Mouse (Mus musculus) hindbrain, embryonic 15.5 days (tissue): ENCODE measurements at regions not wholly inside any gene's neighbourhood (a gene's known extent, or its start where the extent isn't known, plus 50 kb on each side); places are given as distances from the start of the nearest gene placed in this dataset.
"Not testable (repeated sequence)": the region's sequence is repeated elsewhere in the genome, so short reads cannot be mapped to it uniquely, and the experiment has no call there.

Experiments used
- ATAC-seq: fragments of 200-750 bp; cut with Nextera tagmentation; 2 replicates; pipeline ENCODE4 v1.8.0; 2017; ENCODE audit warnings: low read depth, moderate number of reproducible peaks, moderate TSS enrichment; ENCODE audit not compliant: low FRiP score
- H3K27ac ChIP-seq: fragments of 300-500 bp; sonication (generic); replicated peaks from 2 replicates; pipeline ENCODE4 v1.5.1; 2015; ENCODE audit warnings: mild to moderate bottlenecking, inconsistent platforms
- H3K27me3 ChIP-seq: fragments of 300-500 bp; sonication (generic); 2 replicates; pipeline ENCODE4 v1.6.1; 2015; ENCODE audit warnings: control low read depth, inconsistent platforms
- H3K36me3 ChIP-seq: fragments of 300-500 bp; sonication (generic); 2 replicates; pipeline ENCODE4 v1.6.1; 2015; ENCODE audit warnings: control low read depth, inconsistent platforms
- H3K4me1 ChIP-seq: fragments of 300-500 bp; sonication (generic); replicated peaks from 2 replicates; pipeline ENCODE4 v1.6.1; 2015; ENCODE audit warnings: control low read depth, inconsistent platforms
- H3K4me2 ChIP-seq: fragments of 300-500 bp; sonication (generic); 2 replicates; pipeline ENCODE4 v1.6.1; 2015; ENCODE audit warnings: moderate library complexity, mild to moderate bottlenecking, inconsistent platforms
- H3K4me3 ChIP-seq: fragments of 300-500 bp; sonication (generic); 2 replicates; pipeline ENCODE4 v1.5.1; 2015; ENCODE audit warnings: mild to moderate bottlenecking, inconsistent platforms
- H3K9ac ChIP-seq: fragments of 300-500 bp; sonication (generic); 2 replicates; pipeline ENCODE4 v1.6.1; 2015; ENCODE audit warnings: inconsistent platforms
- H3K9me3 ChIP-seq: fragments of 300-500 bp; sonication (generic); 2 replicates; pipeline ENCODE4 v1.6.1; 2016; ENCODE audit warnings: control low read depth, inconsistent platforms
- WGBS: fragments of 180-500 bp; shearing (Covaris S2); methylation state at CpG from one replicate; pipeline ENCODE4 v1.1.7; 2015; 5-methylcytosine and 5-hydroxymethylcytosine counted together

DNA sequence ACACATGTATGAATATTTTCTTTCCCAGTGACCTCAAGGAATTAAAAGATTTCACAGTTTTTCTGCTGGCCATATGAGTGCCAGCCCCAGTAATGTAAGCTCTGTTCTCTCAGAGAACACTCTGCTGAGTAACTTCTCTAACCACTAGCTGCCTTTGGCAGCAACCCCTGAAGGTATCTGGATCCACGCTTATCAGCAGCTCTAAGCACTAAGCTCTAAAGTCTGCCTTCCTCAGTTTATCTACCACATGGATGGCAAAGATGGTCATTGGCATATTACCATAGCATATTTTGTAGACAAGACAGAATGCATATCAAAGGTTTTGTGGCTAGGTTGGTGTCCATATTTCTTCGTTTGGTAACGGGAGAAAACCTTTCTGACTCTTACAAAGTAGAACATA lies 592.3 kb upstream of the Chrm3 start:
- no peak overlapping the region for H3K27ac ChIP-seq
- H3K9me3 ChIP-seq: no peaks in the 10 kb centered on the region
- H3K36me3 ChIP-seq: no peaks in the 10 kb centered on the region
- ATAC-seq: no peak
- H3K4me1 ChIP-seq: no peaks in the 10 kb centered on the region
- no peak overlapping the region for H3K4me2 ChIP-seq
- H3K4me3 ChIP-seq: no peak overlapping the region
- WGBS: 95% methylated on average over 3 of the region's 3 CpGs
- no peak overlapping the region for H3K9ac ChIP-seq
- no peaks in the 10 kb centered on the region for H3K27me3 ChIP-seq

- H3K9ac ChIP-seq, H3K4me1 ChIP-seq, H3K9me3 ChIP-seq, H3K4me2 ChIP-seq, H3K27ac ChIP-seq, H3K4me3 ChIP-seq, H3K36me3 ChIP-seq, H3K27me3 ChIP-seq, ATAC-seq: not testable (repeated sequence)
- 84% methylated on average over 9 of the region's 9 CpGs for WGBS
Observed at GRCm38 (mm10) chr13:10950658-10951057, 590.0 kb upstream of the Chrm3 start.

DNA sequence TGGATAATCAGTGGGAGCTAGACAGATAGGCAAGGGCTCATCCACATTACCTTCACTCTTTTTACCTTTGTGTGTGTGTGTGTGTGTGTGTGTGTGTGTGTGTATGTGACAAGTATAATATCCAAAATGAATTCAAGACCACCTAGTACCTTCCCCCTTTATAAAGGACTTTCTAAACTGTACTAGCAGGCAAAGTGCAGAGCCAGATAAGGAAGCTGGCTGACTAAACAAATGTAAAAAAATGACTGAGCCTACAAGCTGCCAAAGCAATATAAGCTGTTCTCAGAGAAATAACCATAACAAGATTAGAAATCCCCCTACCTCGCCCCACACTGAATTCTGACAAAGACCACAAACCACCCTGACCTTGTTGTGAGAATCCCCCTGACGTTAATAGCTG lies 586.8 kb upstream of the Chrm3 start:
- Histone ChIP-seq H3K4me2 (no peak overlapping the region), H3K4me1 (no peaks in the 10 kb centered on the region), H3K9me3 (no peaks in the 10 kb centered on the region), H3K27ac (no peak overlapping the region), H3K4me3 (no peak overlapping the region), H3K27me3 (no peaks in the 10 kb centered on the region), H3K36me3 (no peaks in the 10 kb centered on the region), H3K9ac (no peak overlapping the region)
- 74% methylated on average over 2 of the region's 2 CpGs for WGBS
- ATAC-seq: no peak

DNA sequence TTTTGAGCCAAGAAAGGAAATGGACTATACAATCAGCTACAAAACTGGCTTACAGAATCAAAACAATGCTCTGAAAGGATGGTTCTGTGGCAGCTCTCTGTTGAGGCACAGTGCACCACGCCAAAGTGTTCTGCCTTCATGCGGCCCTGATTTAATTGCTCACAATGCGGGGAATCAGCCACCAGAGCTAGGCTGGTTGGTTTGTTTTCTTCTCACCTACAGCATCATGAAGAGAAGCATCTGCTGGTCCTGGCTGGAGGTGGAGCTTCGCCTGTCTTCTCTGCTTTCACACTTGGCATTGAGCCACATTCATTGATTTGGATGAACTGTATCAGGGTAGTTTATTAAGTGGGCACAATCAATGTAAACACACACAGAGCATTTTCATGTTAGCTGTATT lies 583.2 kb upstream of the Chrm3 start:
- no peaks in the 10 kb centered on the region for H3K4me1 ChIP-seq
- no peak overlapping the region for H3K4me2 ChIP-seq
- H3K4me3 ChIP-seq: no peak overlapping the region
- 66% methylated on average over 4 of the region's 4 CpGs for WGBS
- H3K9me3 ChIP-seq: no peaks in the 10 kb centered on the region
- no peak for ATAC-seq
- H3K36me3 ChIP-seq: no peaks in the 10 kb centered on the region
- H3K27ac ChIP-seq: no peak overlapping the region
- H3K27me3 ChIP-seq: no peaks in the 10 kb centered on the region
- H3K9ac ChIP-seq: no peak overlapping the region

GRCm38 (mm10) chr13:10942031-10942655 lies 581.5 kb upstream of the Chrm3 start:
- no peaks in the 10 kb centered on the region for H3K27me3 ChIP-seq
- no peaks in the 10 kb centered on the region for H3K36me3 ChIP-seq
- no peak overlapping the region for H3K9ac ChIP-seq
- H3K9me3 ChIP-seq: no peaks in the 10 kb centered on the region
- WGBS: 56% methylated on average over 4 of the region's 4 CpGs
- H3K4me3 ChIP-seq: no peak overlapping the region
- H3K27ac ChIP-seq: no peak overlapping the region
- H3K4me2 ChIP-seq: no peak overlapping the region
- H3K4me1 ChIP-seq: no peaks in the 10 kb centered on the region
- ATAC-seq: no peak

DNA sequence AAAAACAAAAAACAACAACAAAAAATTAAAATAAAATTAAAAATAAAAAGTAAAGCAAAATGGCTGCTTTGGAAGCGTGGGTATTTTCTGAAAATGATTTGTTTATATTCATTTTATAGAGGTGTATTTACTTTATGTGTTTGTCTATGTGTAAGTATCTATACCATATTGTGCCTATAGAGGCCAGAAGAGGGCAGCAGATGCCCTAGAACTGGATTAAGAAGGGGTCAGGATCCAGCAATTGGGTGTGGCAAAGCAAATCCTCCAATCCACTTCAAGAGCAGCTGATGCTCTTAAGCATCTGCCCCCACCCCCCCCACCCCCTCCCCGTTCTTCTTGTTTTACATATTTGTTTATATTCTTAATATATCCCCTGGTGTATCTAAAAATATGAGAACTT lies 577.6 kb upstream of the Chrm3 start:
- Histone ChIP-seq H3K36me3 (no peaks in the 10 kb centered on the region), H3K4me1 (no peaks in the 10 kb centered on the region), H3K9ac (no peak overlapping the region), H3K27ac (no peak overlapping the region), H3K4me2 (no peak overlapping the region), H3K27me3 (no peaks in the 10 kb centered on the region), H3K4me3 (no peak overlapping the region), H3K9me3 (no peaks in the 10 kb centered on the region)
- ATAC-seq: no peak
- WGBS: 92% methylated on average over 2 of the region's 2 CpGs

DNA sequence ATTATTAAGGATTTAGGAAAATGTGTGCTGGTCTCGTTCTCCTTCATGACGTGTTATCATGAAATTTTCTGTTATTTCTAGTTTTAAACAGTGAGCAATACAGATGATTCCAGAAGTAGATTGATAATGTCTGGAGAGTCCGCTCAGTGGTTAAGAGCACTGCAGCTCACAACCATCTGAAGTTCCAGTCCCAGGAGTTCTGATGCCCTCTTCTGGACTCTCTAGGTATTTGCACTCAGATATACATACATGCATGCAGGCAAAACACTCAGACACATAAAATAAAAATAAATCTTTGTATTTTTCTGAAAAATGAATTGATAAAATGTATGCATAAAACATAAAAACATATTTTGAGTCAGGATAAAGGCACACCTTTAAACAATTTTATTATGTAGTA lies 570.1 kb upstream of the Chrm3 start:
- Histone ChIP-seq H3K27me3 (no peaks in the 10 kb centered on the region), H3K4me2 (no peak overlapping the region), H3K4me1 (no peaks in the 10 kb centered on the region), H3K9me3 (no peaks in the 10 kb centered on the region), H3K27ac (no peak overlapping the region), H3K9ac (no peak overlapping the region), H3K36me3 (no peaks in the 10 kb centered on the region), H3K4me3 (no peak overlapping the region)
- 95% methylated on average over 3 of the region's 3 CpGs for WGBS
- no peak for ATAC-seq

DNA sequence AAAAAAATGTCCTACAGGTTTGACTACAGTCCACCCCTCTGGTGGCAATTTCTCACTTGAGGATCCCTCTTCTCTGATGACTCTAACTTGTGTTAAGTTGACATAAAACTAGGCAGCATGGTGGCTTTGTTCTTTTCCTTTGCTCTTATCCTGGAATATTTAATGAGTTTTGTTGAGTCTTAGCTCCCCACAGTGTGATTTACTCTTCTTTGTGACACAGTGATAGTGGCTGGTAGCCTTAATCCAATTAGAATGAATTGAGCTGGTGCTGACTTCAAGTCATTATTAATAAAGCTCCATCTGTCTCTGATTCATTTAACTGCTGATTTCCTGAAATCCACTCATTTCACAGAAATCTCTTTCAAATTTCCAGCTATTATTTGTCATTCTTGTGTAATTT lies 553.7 kb upstream of the Chrm3 start:
- ATAC-seq: no peak
- H3K36me3 ChIP-seq: no peaks in the 10 kb centered on the region
- no peaks in the 10 kb centered on the region for H3K27me3 ChIP-seq
- H3K4me1 ChIP-seq: no peaks in the 10 kb centered on the region
- no peak overlapping the region for H3K9ac ChIP-seq
- H3K4me2 ChIP-seq: no peak overlapping the region
- no peaks in the 10 kb centered on the region for H3K9me3 ChIP-seq
- H3K27ac ChIP-seq: no peak overlapping the region
- no peak overlapping the region for H3K4me3 ChIP-seq

DNA sequence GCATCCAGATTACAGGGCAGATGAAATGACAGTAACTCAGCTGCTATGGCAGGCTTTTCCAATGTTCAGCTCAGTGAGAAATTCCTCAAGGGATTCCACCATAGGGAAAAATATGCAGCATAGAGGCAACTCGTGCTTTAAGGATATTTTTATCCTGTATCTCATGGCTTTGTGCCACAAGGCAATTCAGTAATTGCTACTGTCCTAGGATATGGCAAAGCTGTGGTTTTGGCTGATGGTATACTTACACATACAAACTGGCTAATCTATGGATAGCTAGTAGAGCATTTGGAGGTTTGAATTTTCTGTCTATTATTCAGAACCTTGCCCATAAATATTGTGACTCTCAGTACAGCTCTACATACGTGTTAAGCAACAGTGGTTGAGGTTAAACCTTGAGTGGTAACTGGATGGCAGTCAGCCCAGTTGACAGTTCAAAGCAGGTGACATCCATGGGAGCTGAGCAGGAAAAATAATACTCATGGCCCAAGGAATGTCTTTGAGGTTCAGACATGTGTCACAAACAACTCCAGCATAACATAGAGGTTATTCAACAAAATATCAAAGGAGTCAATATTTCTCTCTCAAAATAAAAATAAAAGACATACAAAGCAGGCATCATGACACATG lies 548.6 kb upstream of the Chrm3 start:
- no peak overlapping the region for H3K4me2 ChIP-seq
- H3K9ac ChIP-seq: no peak overlapping the region
- no peaks in the 10 kb centered on the region for H3K27me3 ChIP-seq
- no peaks in the 10 kb centered on the region for H3K4me1 ChIP-seq
- no peaks in the 10 kb centered on the region for H3K9me3 ChIP-seq
- H3K4me3 ChIP-seq: no peak overlapping the region
- no peak overlapping the region for H3K27ac ChIP-seq
- ATAC-seq: no peak
- no peaks in the 10 kb centered on the region for H3K36me3 ChIP-seq
- WGBS: 47% methylated on average over 2 of the region's 2 CpGs

DNA sequence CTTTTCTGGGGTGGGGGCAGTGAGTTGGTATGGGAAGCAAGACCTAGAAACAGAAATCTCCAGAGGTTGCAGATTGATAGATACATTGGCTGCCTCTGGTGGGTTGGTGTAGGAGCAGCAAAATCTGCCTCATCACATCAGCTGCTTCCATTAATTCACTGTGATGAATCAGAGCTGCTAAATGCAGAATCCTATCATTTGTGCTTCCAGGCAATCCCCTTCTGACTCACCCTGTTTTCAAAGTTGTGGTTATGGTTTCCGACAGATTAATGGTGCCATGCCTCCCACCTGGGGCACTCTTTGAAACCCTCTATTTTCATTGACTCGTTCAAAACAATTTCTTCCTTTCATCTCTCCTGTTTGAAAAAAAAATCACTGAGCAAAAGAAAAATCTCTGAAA lies 507.2 kb upstream of the Chrm3 start:
- Histone ChIP-seq H3K9ac (no peak overlapping the region), H3K4me1 (no peaks in the 10 kb centered on the region), H3K27ac (no peak overlapping the region), H3K36me3 (no peaks in the 10 kb centered on the region), H3K27me3 (no peaks in the 10 kb centered on the region), H3K4me2 (no peak overlapping the region), H3K9me3 (no peaks in the 10 kb centered on the region), H3K4me3 (no peak overlapping the region)
- no peak for ATAC-seq
- 67% methylated on average over 2 of the region's 2 CpGs for WGBS

GRCm38 (mm10) chr13:10855947-10856561 lies 495.4 kb upstream of the Chrm3 start:
- H3K27ac ChIP-seq, H3K4me3 ChIP-seq, H3K36me3 ChIP-seq, ATAC-seq, H3K4me1 ChIP-seq, H3K9ac ChIP-seq, H3K4me2 ChIP-seq, H3K27me3 ChIP-seq, H3K9me3 ChIP-seq: not testable (repeated sequence)
- WGBS: 92% methylated on average over 9 of the region's 9 CpGs

DNA sequence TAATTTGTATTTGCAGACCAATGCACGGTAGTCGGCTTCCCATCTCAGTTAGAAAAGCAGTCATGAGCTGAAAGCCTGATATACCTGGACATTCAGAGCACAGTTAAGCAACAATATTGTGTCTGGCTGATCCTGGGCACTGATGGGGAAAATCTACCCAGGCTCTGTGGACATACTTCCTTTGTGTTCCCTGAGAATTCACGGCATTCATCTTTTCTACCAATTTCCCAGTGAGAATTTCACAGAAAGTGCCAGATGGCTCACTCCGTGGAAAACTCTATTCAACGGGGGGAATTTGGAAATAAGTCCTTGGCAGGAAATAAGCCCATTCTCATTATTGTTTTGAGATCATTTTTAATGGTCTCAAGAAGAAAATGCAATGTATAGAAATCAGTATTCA lies 484.6 kb upstream of the Chrm3 start:
- no peak overlapping the region for H3K4me3 ChIP-seq
- 61% methylated on average over 5 of the region's 5 CpGs for WGBS
- no peaks in the 10 kb centered on the region for H3K4me1 ChIP-seq
- no peaks in the 10 kb centered on the region for H3K9me3 ChIP-seq
- H3K9ac ChIP-seq: no peak overlapping the region
- H3K36me3 ChIP-seq: no peaks in the 10 kb centered on the region
- no peak overlapping the region for H3K27ac ChIP-seq
- no peaks in the 10 kb centered on the region for H3K27me3 ChIP-seq
- ATAC-seq: no peak
- H3K4me2 ChIP-seq: no peak overlapping the region
